Mouse (Mus musculus): ENCODE data around the gene Msantd3.

Gene Msantd3

DNA sequence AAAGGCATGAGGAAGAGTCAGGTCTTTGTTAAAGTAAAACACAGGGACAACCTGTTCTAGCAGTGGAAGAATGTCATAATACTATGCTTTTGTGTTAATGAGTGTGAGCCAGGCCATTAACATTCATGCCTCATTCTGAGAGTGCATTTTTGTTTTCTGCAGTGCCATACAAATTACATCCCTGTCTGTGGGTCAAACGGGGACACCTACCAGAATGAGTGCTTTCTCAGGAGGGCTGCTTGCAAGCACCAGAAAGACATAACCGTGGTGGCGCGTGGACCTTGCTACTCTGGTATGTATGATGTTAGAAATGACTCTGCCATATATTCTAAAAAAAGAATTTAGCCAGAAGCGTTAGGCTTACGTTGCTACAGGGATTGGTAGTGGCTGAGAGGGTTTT, 70.5 kb downstream of the Msantd3 start:
- DNase-seq = peak; percentile 39

All from heart, adult 11 months (tissue).